Mouse (Mus musculus) testis, adult 2 months (tissue): ENCODE measurements around the gene Dcbld2. TPM values are rescaled to one million over a fixed set of nuclear protein-coding genes. Genes with fewer than 3 reads are reported as not detected.
"Not testable (repeated sequence)": the region's sequence is repeated elsewhere in the genome, so short reads cannot be mapped to it uniquely, and the experiment has no call there.

ENCODE experiments used
- H3K27ac ChIP-seq: fragments of 200-500 bp; 2 replicates; pipeline ENCODE4 v1.5.1; 2012; ENCODE audit warnings: low read depth, low read length; ENCODE audit not compliant: control insufficient read depth, insufficient read depth
- H3K27me3 ChIP-seq: fragments of 200-500 bp; 2 replicates; pipeline ENCODE4 v1.6.1; 2012; ENCODE audit warnings: mild to moderate bottlenecking, low read length, moderate library complexity; ENCODE audit not compliant: control insufficient read depth, insufficient read depth
- H3K36me3 ChIP-seq: fragments of 200-500 bp; 2 replicates; pipeline ENCODE4 v1.6.1; 2012; ENCODE audit warnings: mild to moderate bottlenecking, low read length; ENCODE audit not compliant: control insufficient read depth, insufficient read depth
- H3K4me1 ChIP-seq: fragments of 200-500 bp; 2 replicates; pipeline ENCODE4 v1.6.1; 2012; ENCODE audit warnings: low read length; ENCODE audit not compliant: control insufficient read depth, insufficient read depth
- H3K4me3 ChIP-seq: fragments of 200-500 bp; 2 replicates; pipeline ENCODE4 v1.5.1; 2012; ENCODE audit warnings: low read depth, mild to moderate bottlenecking, low read length, moderate library complexity, mixed read lengths; ENCODE audit not compliant: control insufficient read depth
- CTCF ChIP-seq: fragments of 200-500 bp; IDR thresholded peaks from 2 replicates; pipeline ENCODE4 v1.5.1; 2012; ENCODE audit warnings: low read depth, mild to moderate bottlenecking, inconsistent platforms, low read length, moderate library complexity; ENCODE audit not compliant: control insufficient read depth, insufficient read depth, insufficient replicate concordance
- POLR2A ChIP-seq: fragments of 200-500 bp; IDR thresholded peaks from 2 replicates; pipeline ENCODE4 v1.6.1; 2012; ENCODE audit warnings: low read depth, mild to moderate bottlenecking, inconsistent platforms, low read length, moderate library complexity; ENCODE audit not compliant: control insufficient read depth
- polyA plus RNA-seq: library from polyadenylated mRNA; depleted of rRNA; stranded (reverse); fragments of >200 nt; gene quantifications from 2 replicates; pipeline ENCODE4 v1.2.3, GENCODE M21; 2012

The Dcbld2 gene
- polyA plus RNA-seq, 1 experiment: 24.4 TPM

DNA sequence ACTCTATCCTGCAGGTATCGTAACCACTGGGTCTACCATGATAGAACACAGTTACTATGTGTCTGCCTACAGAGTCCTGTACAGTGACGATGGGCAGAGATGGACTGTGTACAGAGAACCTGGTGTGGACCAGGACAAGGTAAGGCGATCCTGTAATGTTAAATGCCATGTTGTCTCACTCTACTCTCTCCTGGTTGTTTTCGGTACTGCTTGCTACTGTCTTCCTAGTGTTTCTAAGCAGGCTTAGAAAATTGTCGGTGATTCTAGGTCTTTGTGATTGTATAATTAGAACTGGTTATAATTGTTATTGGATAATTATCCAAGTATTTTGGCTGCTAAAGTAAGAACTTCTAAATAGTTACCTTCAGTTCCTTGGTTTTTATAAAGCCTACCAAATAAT is 43.4 kb downstream of the Dcbld2 start:
- TF ChIP-seq POLR2A (no peak), CTCF (no peak)
- no peaks in the 10 kb centered on the region for H3K4me1 ChIP-seq
- H3K27ac ChIP-seq: no peak overlapping the region
- H3K27me3 ChIP-seq: no peaks in the 10 kb centered on the region
- no peak overlapping the region for H3K4me3 ChIP-seq
- no peaks in the 10 kb centered on the region for H3K36me3 ChIP-seq

- H3K27me3 ChIP-seq: no peaks in the 10 kb centered on the region
- no peaks in the 10 kb centered on the region for H3K36me3 ChIP-seq
- H3K4me1 ChIP-seq: no peaks in the 10 kb centered on the region
- H3K27ac ChIP-seq: 0 out of 2 replicates have a peak overlapping the region, but pooled peaks have one; percentile 43
- TF ChIP-seq POLR2A (no peak), CTCF (no peak)
- no peak overlapping the region for H3K4me3 ChIP-seq
These were observed 44.9 kb downstream of the Dcbld2 start for GRCm38 (mm10) chr16:58453138-58453537.

GRCm38 (mm10) chr16:58453820-58454219 is 45.6 kb downstream of the Dcbld2 start:
- TF ChIP-seq POLR2A (no peak), CTCF (no peak)
- Histone ChIP-seq H3K27ac (no peak overlapping the region), H3K36me3 (no peaks in the 10 kb centered on the region), H3K4me1 (no peaks in the 10 kb centered on the region), H3K4me3 (no peak overlapping the region), H3K27me3 (no peaks in the 10 kb centered on the region)

GRCm38 (mm10) chr16:58454617-58455016 is 46.4 kb downstream of the Dcbld2 start:
- Histone ChIP-seq H3K27me3 (no peaks in the 10 kb centered on the region), H3K4me1 (no peaks in the 10 kb centered on the region), H3K27ac (no peak overlapping the region), H3K4me3 (no peak overlapping the region), H3K36me3 (no peaks in the 10 kb centered on the region)
- TF ChIP-seq POLR2A (no peak), CTCF (peak; percentile 76; the same call in 1 of the 2 replicates)

- no peaks in the 10 kb centered on the region for H3K27me3 ChIP-seq
- TF ChIP-seq CTCF: no peak
- no peak for TF ChIP-seq POLR2A
- H3K27ac ChIP-seq: no peak overlapping the region
- H3K4me3 ChIP-seq: no peak overlapping the region
- H3K36me3 ChIP-seq: no peaks in the 10 kb centered on the region
- no peaks in the 10 kb centered on the region for H3K4me1 ChIP-seq
These were observed 46.9 kb downstream of the Dcbld2 start for GRCm38 (mm10) chr16:58455118-58455517.

- no peaks in the 10 kb centered on the region for H3K4me1 ChIP-seq
- H3K27ac ChIP-seq: no peak overlapping the region
- H3K27me3 ChIP-seq: no peaks in the 10 kb centered on the region
- H3K4me3 ChIP-seq: no peak overlapping the region
- no peaks in the 10 kb centered on the region for H3K36me3 ChIP-seq
- TF ChIP-seq CTCF: no peak
- no peak for TF ChIP-seq POLR2A
These were observed 48.2 kb downstream of the Dcbld2 start for GRCm38 (mm10) chr16:58456445-58456844.

- Histone ChIP-seq H3K4me1 (no peaks in the 10 kb centered on the region), H3K27me3 (no peaks in the 10 kb centered on the region), H3K27ac (no peak overlapping the region), H3K4me3 (no peak overlapping the region), H3K36me3 (no peaks in the 10 kb centered on the region)
- TF ChIP-seq CTCF: no peak
- no peak for TF ChIP-seq POLR2A
These were observed 48.7 kb downstream of the Dcbld2 start for GRCm38 (mm10) chr16:58456991-58457390.

DNA sequence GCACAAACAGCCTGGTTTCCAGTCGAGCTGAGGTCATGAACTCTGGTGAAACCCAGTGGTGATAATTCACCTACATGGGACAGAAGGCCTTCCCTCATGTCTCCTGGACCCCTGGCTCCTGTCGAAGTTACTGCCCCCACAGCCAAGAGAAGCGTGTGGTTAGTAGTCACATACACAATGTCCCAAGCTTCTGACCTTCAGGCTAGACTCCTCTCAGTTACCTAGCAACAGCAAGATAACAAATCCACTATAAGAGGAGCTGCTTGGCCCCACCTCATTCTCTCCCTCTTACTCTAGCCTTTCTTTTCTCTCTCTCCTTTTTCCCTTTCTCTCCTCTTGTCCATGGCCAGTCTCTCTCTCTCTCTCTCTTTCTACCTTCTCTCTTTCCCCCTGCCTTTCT is 51.7 kb downstream of the Dcbld2 start:
- not testable (repeated sequence) for H3K36me3 ChIP-seq, H3K4me3 ChIP-seq, H3K27ac ChIP-seq, H3K27me3 ChIP-seq, H3K4me1 ChIP-seq
